Mouse (Mus musculus) hindbrain, postnatal 0 days (tissue): ENCODE measurements around the gene 6430550D23Rik. TPM values are rescaled to one million over a fixed set of nuclear protein-coding genes. Genes with fewer than 3 reads are reported as not detected.

Experiments used
- ATAC-seq: fragments of 200-750 bp; cut with Nextera tagmentation; 2 replicates; pipeline ENCODE4 v1.8.0; 2017; ENCODE audit warnings: mild to moderate bottlenecking, moderate TSS enrichment, moderate library complexity
- DNase-seq: peaks from one replicate; pipeline ENCODE4 v3.0.0-alpha.2; 2015; ENCODE audit warnings: low spot score
- H3K27ac ChIP-seq: fragments of 300-500 bp; sonication (generic); 2 replicates; pipeline ENCODE4 v1.5.1; 2014; ENCODE audit warnings: mild to moderate bottlenecking
- H3K27me3 ChIP-seq: fragments of 300-500 bp; sonication (generic); 2 replicates; pipeline ENCODE4 v1.6.1; 2014; ENCODE audit warnings: low read length, mixed read lengths; ENCODE audit not compliant: insufficient read depth
- H3K36me3 ChIP-seq: fragments of 300-500 bp; sonication (generic); 2 replicates; pipeline ENCODE4 v1.6.1; 2014; ENCODE audit warnings: low read length, mixed read lengths; ENCODE audit not compliant: insufficient read depth
- H3K4me1 ChIP-seq: fragments of 300-500 bp; sonication (generic); 2 replicates; pipeline ENCODE4 v1.6.1; 2014; ENCODE audit warnings: antibody characterized with exemption, low read length, mixed read lengths; ENCODE audit not compliant: insufficient read depth
- H3K4me2 ChIP-seq: fragments of 300-500 bp; sonication (generic); 2 replicates; pipeline ENCODE4 v1.6.1; 2014; ENCODE audit warnings: low read depth, mild to moderate bottlenecking, low read length, moderate library complexity, mixed read lengths
- H3K4me3 ChIP-seq: fragments of 300-500 bp; sonication (generic); 2 replicates; pipeline ENCODE4 v1.5.1; 2014; ENCODE audit warnings: low read length
- H3K9ac ChIP-seq: fragments of 300-500 bp; sonication (generic); replicated peaks from 2 replicates; pipeline ENCODE4 v1.6.1; 2014; ENCODE audit warnings: mild to moderate bottlenecking, low read length, moderate library complexity, mixed read lengths
- H3K9me3 ChIP-seq: fragments of 300-500 bp; sonication (generic); 2 replicates; pipeline ENCODE4 v1.6.1; 2016; ENCODE audit warnings: low read length, mixed read lengths
- CTCF ChIP-seq: IDR thresholded peaks from 2 replicates; pipeline ENCODE4 v1.5.1; 2016; ENCODE audit warnings: antibody characterized with exemption, control low read depth, low read depth
- WGBS: fragments of 180-500 bp; shearing (Covaris S2); extraction: QIAGEN DNeasy Blood & Tissue Kit; methylation state at CpG from one replicate; pipeline ENCODE4 v1.1.7; 2014; 5-methylcytosine and 5-hydroxymethylcytosine counted together
- polyA plus RNA-seq: library from polyadenylated mRNA; unstranded; fragments of >200 nt; fragmentation: Nextera tagmentation; extraction: Ambion mirVana; gene quantifications from 2 replicates; pipeline ENCODE4 v1.2.1, GENCODE M21; 2015
- total RNA-seq: library from RNA; depleted of rRNA; stranded (reverse); fragments of >200 nt; gene quantifications from 2 replicates; pipeline ENCODE4 v1.2.3, GENCODE M21; 2014

The 6430550D23Rik gene
- total and polyA plus RNA-seq, 2 experiments from 2014 or later: 1.3 to 1.4 TPM

DNA sequence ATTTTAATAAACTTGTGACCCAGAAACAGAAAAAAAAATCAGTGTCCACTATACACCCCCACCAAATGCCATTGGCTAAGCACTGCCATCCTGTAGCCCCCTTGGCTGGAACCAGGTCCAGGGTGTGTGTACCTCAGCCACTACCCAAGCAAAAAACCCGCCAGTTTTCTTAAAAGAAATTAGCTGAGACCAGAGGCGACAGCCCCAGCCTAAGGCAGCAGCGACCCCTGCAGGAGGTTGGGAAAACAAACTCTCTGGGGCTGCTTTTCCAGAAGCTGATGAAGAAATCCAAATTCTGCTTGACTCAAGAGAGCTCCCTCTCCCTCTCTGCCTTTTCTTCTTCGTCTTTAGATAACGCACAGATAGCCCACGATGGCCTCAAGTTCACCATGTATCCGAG is 61.7 kb downstream of the 6430550D23Rik start:
- no peak overlapping the region for H3K4me2 ChIP-seq
- H3K27ac ChIP-seq: no peak overlapping the region
- peaks cover 5% of the 10 kb centered on the region; the same call in 1 of the 2 replicates for H3K4me1 ChIP-seq
- no peaks in the 10 kb centered on the region for H3K36me3 ChIP-seq
- H3K27me3 ChIP-seq: no peaks in the 10 kb centered on the region
- ATAC-seq (peak; percentile 54; the same call in 1 of the 2 replicates), DNase-seq (peak; percentile 84)
- H3K9me3 ChIP-seq: no peaks in the 10 kb centered on the region
- no peak overlapping the region for H3K4me3 ChIP-seq
- peak; percentile 86 for TF ChIP-seq CTCF
- WGBS: 8% methylated on average over 7 of the region's 7 CpGs
- no peak overlapping the region for H3K9ac ChIP-seq

DNA sequence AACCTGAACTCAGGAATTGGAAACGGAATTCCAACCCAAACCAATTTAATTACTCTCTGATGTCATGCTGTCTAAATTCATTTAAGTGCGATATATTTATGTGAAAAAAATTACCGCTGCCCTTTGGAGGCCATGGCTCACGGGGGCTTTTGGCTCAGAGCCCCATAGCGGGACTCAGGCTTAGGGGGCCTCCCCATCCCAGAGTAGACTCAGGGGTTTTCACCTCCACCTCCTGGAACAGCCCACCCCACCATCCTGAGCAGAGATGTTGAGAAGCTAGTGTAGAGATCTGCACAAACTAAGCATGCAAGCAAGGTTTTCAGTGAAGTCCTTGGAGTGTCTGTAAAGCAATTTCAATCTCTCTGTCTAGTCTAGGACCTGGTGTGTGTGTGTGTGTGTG is 62.2 kb downstream of the 6430550D23Rik start:
- H3K9me3 ChIP-seq: no peaks in the 10 kb centered on the region
- peaks cover 5% of the 10 kb centered on the region; the same call in 1 of the 2 replicates for H3K4me1 ChIP-seq
- TF ChIP-seq CTCF: no peak
- no peak overlapping the region for H3K4me2 ChIP-seq
- H3K27ac ChIP-seq: no peak overlapping the region
- H3K36me3 ChIP-seq: no peaks in the 10 kb centered on the region
- no peaks in the 10 kb centered on the region for H3K27me3 ChIP-seq
- no peak overlapping the region for H3K9ac ChIP-seq
- DNase-seq: no peak
- 55% methylated on average over 5 of the region's 5 CpGs for WGBS
- no peak for ATAC-seq
- no peak overlapping the region for H3K4me3 ChIP-seq

- no peak for ATAC-seq
- Histone ChIP-seq H3K4me1 (peaks cover 5% of the 10 kb centered on the region; the same call in 1 of the 2 replicates), H3K27ac (0 out of 2 replicates have a peak within 1 kb of the TSS, but pooled peaks have one; percentile 32), H3K9me3 (no peaks in the 10 kb centered on the region), H3K9ac (0 out of 2 replicates have a peak within 1 kb of the TSS, but pooled peaks have one; percentile 17), H3K27me3 (no peaks in the 10 kb centered on the region), H3K4me2 (no peak within 1 kb of the TSS), H3K4me3 (no peak within 1 kb of the TSS), H3K36me3 (no peaks in the 10 kb centered on the region)
- TF ChIP-seq CTCF: no peak
- DNase-seq: peak; percentile 9
- 38% methylated on average over 13 of the region's 13 CpGs for WGBS
Observed at GRCm38 (mm10) chr2:155945124-155945523, 62.7 kb downstream of the 6430550D23Rik start, which contains the start of gene Gdf5. Gene Gdf5 (minus strand): TSS chr2:155945367.

DNA sequence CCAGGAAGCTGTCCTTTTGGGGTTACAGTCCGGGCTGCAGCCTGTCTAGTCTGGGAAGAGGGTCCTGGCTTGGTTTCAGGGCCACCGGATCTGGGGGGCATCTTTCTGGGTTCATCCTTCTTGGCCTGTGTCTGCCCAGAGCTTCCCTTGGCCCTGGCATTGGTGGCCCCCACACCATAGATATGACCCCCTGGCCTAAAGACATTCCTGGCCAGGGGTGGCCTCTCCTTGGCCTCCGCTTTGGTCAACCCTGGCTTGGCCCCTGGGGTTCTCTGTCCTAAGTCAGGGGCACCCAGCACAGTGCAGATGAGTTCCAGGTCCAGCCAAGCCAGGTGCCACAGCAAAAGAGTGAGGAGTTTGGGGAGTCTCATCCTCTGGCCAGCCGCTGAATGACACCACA is 63.1 kb downstream of the 6430550D23Rik start:
- Histone ChIP-seq H3K9me3 (no peaks in the 10 kb centered on the region), H3K4me2 (no peak overlapping the region), H3K4me1 (peaks cover 5% of the 10 kb centered on the region; the same call in 1 of the 2 replicates), H3K27me3 (no peaks in the 10 kb centered on the region), H3K4me3 (no peak overlapping the region), H3K36me3 (no peaks in the 10 kb centered on the region), H3K27ac (no peak overlapping the region), H3K9ac (0 out of 2 replicates have a peak overlapping the region, but pooled peaks have one; percentile 17)
- ATAC-seq (no peak), DNase-seq (no peak)
- 69% methylated on average over 4 of the region's 4 CpGs for WGBS
- no peak for TF ChIP-seq CTCF

DNA sequence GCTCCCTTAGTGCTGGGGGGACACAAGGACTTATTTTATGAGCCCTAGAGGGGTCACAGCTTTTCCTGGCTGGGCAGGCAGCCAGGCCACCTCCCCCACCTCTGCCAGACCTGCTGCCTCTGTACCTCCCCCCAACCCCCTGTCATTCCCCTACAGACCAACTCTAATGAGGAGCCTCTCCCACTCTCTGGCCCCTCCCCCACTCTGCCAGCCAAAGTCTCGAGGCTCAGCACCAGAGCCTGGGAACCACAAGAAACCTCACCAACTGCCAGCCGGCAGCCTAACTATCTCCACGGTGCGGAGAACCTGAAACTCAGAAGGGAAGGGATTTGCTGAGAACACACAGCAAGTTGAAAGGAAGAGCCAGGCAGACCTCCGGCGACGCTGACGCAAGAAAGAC is 64.3 kb downstream of the 6430550D23Rik start:
- no peak overlapping the region for H3K9ac ChIP-seq
- H3K4me2 ChIP-seq: peak overlapping the region; percentile 41
- no peaks in the 10 kb centered on the region for H3K9me3 ChIP-seq
- TF ChIP-seq CTCF: no peak
- DNase-seq: peak; percentile 5
- no peaks in the 10 kb centered on the region for H3K36me3 ChIP-seq
- no peaks in the 10 kb centered on the region for H3K27me3 ChIP-seq
- no peaks in the 10 kb centered on the region for H3K4me1 ChIP-seq
- no peak for ATAC-seq
- no peak overlapping the region; the same call in 1 of the 2 replicates for H3K4me3 ChIP-seq
- no peak overlapping the region for H3K27ac ChIP-seq
- 6% methylated on average over 8 of the region's 8 CpGs for WGBS

DNA sequence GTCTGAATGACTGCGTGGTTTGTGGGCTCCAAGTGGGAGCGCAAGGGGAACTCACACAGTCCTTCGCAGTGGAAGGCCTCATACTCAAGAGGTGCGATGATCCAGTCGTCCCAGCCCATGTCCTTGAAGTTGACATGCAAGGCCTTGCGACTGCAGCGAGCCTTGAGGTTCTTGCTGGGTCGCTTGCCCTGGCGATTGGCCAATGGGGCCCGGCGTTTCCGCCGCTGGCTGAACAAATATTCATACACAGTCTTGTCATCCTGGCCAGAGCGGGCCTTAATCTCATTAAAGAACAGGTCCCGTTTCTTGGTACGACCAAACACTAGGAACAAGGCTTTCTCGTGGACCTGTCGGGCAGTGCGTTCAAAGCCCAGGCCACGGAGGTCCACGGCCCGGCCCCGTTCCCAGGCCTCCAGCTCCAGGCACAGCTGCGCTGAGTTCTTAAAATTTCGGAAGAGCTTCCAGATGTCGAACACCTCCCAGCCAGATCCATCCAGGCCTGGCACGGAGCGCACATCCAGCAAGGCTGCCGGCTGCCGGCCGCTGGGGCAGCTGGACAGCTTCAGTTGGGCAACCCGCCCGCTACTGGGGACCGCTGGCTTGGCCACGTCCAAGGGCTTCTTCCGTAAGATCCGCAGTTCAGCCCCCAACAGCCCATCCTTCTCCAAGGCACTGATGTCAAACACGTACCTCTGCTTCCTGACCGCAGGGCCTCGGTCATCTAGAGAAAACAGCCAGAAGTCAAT is 65.9 kb downstream of the 6430550D23Rik start:
- no peak overlapping the region for H3K4me3 ChIP-seq
- H3K4me2 ChIP-seq: no peak overlapping the region
- TF ChIP-seq CTCF: no peak
- no peaks in the 10 kb centered on the region for H3K27me3 ChIP-seq
- no peak for ATAC-seq
- H3K9me3 ChIP-seq: no peaks in the 10 kb centered on the region
- no peak overlapping the region for H3K27ac ChIP-seq
- no peak for DNase-seq
- no peaks in the 10 kb centered on the region for H3K4me1 ChIP-seq
- H3K36me3 ChIP-seq: no peaks in the 10 kb centered on the region
- no peak overlapping the region for H3K9ac ChIP-seq
- 88% methylated on average over 40 of the region's 40 CpGs for WGBS

DNA sequence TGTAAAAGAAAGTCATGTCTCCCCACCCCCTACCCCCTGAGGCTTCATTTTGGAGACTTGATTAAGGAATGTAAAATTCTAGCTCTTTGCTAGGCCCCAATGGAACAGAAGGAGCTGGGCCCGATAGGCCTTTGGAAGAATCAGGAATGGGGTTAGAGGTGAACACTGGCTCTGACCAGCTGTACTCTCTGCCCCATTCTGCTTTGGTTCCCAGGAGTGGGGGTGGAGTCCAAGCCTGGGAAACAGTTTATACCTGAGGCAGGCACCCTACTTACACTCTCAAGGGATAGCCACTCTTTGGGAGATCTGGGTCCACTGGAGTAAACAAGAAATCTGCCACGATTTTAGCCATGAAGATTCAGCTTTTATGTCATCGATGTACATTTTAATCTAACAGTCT is 67.1 kb downstream of the 6430550D23Rik start, which contains the start of gene Gm15557:
Gene Gm15557, plus strand, starts transcription at position 48 of the 400 bp plus-strand sequence.
- H3K4me1 ChIP-seq: no peaks in the 10 kb centered on the region
- H3K27me3 ChIP-seq: no peaks in the 10 kb centered on the region
- no peak within 1 kb of the TSS for H3K4me3 ChIP-seq
- no peak for DNase-seq
- no peak within 1 kb of the TSS for H3K9ac ChIP-seq
- WGBS: 89% methylated on average over 3 of the region's 3 CpGs
- ATAC-seq: no peak
- H3K36me3 ChIP-seq: no peaks in the 10 kb centered on the region
- no peak within 1 kb of the TSS for H3K27ac ChIP-seq
- no peak within 1 kb of the TSS for H3K4me2 ChIP-seq
- TF ChIP-seq CTCF: no peak
- H3K9me3 ChIP-seq: no peaks in the 10 kb centered on the region
